Mouse (Mus musculus) CH12.LX (cell line): ENCODE data around the gene Fgf8. TPM values are rescaled to one million over a fixed set of nuclear protein-coding genes. Genes with fewer than 3 reads are reported as not detected.

ENCODE experiments used
- DNase-seq: peaks from one replicate; pipeline ENCODE4 v3.0.0-alpha.2; 2013; ENCODE audit errors: extremely low read depth
- H3K27ac ChIP-seq: 2 replicates; pipeline ENCODE4 v1.5.1; 2012; ENCODE audit warnings: low read depth, mild to moderate bottlenecking, control low read depth, moderate library complexity; ENCODE audit not compliant: insufficient read depth
- H3K27me3 ChIP-seq: replicated peaks from 2 replicates; pipeline ENCODE3; 2012; ENCODE audit warnings: inconsistent platforms
- H3K36me3 ChIP-seq, 2 experiments: replicated peaks in 1 of 2; 2 replicates each; pipeline versions ENCODE3 to v1.6.1; 2012; ENCODE audit warnings: inconsistent platforms in 1 of 2, low read length in 1 of 2, mild to moderate bottlenecking in 1 of 2, mixed read lengths in 1 of 2, moderate library complexity in 1 of 2; ENCODE audit not compliant: control insufficient read depth in 1 of 2, insufficient read depth in 1 of 2
- H3K4me1 ChIP-seq, 2 experiments: 2 replicates each; pipeline ENCODE4 v1.6.1; 2012; ENCODE audit warnings: inconsistent platforms in 1 of 2, moderate library complexity in 1 of 2; ENCODE audit not compliant: insufficient read depth in 2 of 2, control insufficient read depth in 1 of 2
- H3K4me2 ChIP-seq: 2 replicates; pipeline ENCODE4 v1.6.1; 2012; ENCODE audit warnings: low read depth, mild to moderate bottlenecking, control low read depth; ENCODE audit not compliant: poor library complexity, insufficient read depth, severe bottlenecking
- H3K4me3 ChIP-seq, 3 experiments: fragments of 150-350 bp in 1 of 3; sonication (generic) in 1 of 3; replicated peaks in 1 of 3; 2 replicates each; pipeline versions ENCODE3 to v1.5.1; 2011 to 2012; ENCODE audit warnings: low read depth in 2 of 3, low read length in 2 of 3, mild to moderate bottlenecking in 2 of 3, moderate library complexity in 2 of 3, control low read depth in 1 of 3, improper control_type of control experiment in 1 of 3, inconsistent platforms in 1 of 3, mixed read lengths in 1 of 3; ENCODE audit not compliant: poor library complexity in 1 of 3
- H3K79me2 ChIP-seq: replicated peaks from 2 replicates; pipeline ENCODE4 v1.6.1; 2012; ENCODE audit warnings: mild to moderate bottlenecking, moderate library complexity; ENCODE audit not compliant: control insufficient read depth, poor library complexity, insufficient read depth, severe bottlenecking; ENCODE audit errors: extremely low read depth
- H3K9ac ChIP-seq: 2 replicates; pipeline ENCODE4 v1.6.1; 2012; ENCODE audit warnings: low read depth, mild to moderate bottlenecking, control low read depth, moderate library complexity; ENCODE audit not compliant: insufficient read depth
- H3K9me3 ChIP-seq: replicated peaks from 2 replicates; pipeline ENCODE3; 2012; ENCODE audit warnings: low read length, inconsistent platforms, mixed read lengths
- BHLHE40 ChIP-seq: IDR thresholded peaks from 2 replicates; pipeline ENCODE4 v1.6.1; 2011; ENCODE audit warnings: mild to moderate bottlenecking, low read depth, low read length, improper control_type of control experiment
- CHD1 ChIP-seq: IDR thresholded peaks from 2 replicates; pipeline ENCODE4 v1.6.1; 2012; ENCODE audit warnings: low read depth, low read length, improper control_type of control experiment, inconsistent platforms
- CTCF ChIP-seq, 2 experiments: IDR thresholded peaks in 1 of 2; conservative IDR thresholded peaks in 1 of 2; 2 replicates each; pipeline ENCODE4 v1.5.1; 2011 to 2012; ENCODE audit warnings: low read depth in 2 of 2, low read length in 2 of 2, improper control_type of control experiment in 1 of 2, inconsistent platforms in 1 of 2, mild to moderate bottlenecking in 1 of 2, moderate library complexity in 1 of 2
- ETS1 ChIP-seq: conservative IDR thresholded peaks from 2 replicates; pipeline ENCODE4 v1.6.1; 2012; ENCODE audit warnings: low read depth, mild to moderate bottlenecking, inconsistent platforms, low read length, improper control_type of control experiment, moderate library complexity
- GABPA ChIP-seq: IDR thresholded peaks from 2 replicates; pipeline ENCODE4 v1.6.1; 2012; ENCODE audit warnings: low read depth, low read length, improper control_type of control experiment, inconsistent platforms; ENCODE audit not compliant: insufficient replicate concordance
- JUN ChIP-seq: IDR thresholded peaks from 2 replicates; pipeline ENCODE4 v1.6.1; 2011; ENCODE audit warnings: low read depth, mild to moderate bottlenecking, low read length, improper control_type of control experiment, moderate library complexity; ENCODE audit not compliant: insufficient read depth
- JUND ChIP-seq: conservative IDR thresholded peaks from 2 replicates; pipeline ENCODE4 v1.6.1; 2011; ENCODE audit warnings: low read depth, low read length, improper control_type of control experiment
- MAZ ChIP-seq: IDR thresholded peaks from 2 replicates; pipeline ENCODE4 v1.6.1; 2012; ENCODE audit warnings: low read depth, mild to moderate bottlenecking, inconsistent platforms, low read length, improper control_type of control experiment, moderate library complexity
- PAX5 ChIP-seq: IDR thresholded peaks from 2 replicates; pipeline ENCODE4 v1.6.1; 2012; ENCODE audit warnings: low read length, inconsistent platforms, mixed read lengths
- POLR2A ChIP-seq: IDR thresholded peaks from 2 replicates; pipeline ENCODE4 v1.6.1; 2011; ENCODE audit warnings: low read depth, mild to moderate bottlenecking, improper control_type of control experiment, low read length
- RAD21 ChIP-seq: IDR thresholded peaks from 2 replicates; pipeline ENCODE4 v1.6.1; 2011; ENCODE audit warnings: low read depth, mild to moderate bottlenecking, low read length, improper control_type of control experiment, moderate library complexity
- RCOR1 ChIP-seq: conservative IDR thresholded peaks from 2 replicates; pipeline ENCODE4 v1.6.1; 2012; ENCODE audit warnings: low read depth, mild to moderate bottlenecking, inconsistent platforms, low read length, improper control_type of control experiment
- USF2 ChIP-seq: conservative IDR thresholded peaks from 2 replicates; pipeline ENCODE4 v1.6.1; 2011; ENCODE audit warnings: low read depth, low read length, improper control_type of control experiment
- ZKSCAN1 ChIP-seq: IDR thresholded peaks from 2 replicates; pipeline ENCODE4 v1.6.1; 2012; ENCODE audit warnings: low read depth, inconsistent platforms, low read length, improper control_type of control experiment, borderline replicate concordance
- ZNF384 ChIP-seq: IDR thresholded peaks from 2 replicates; pipeline ENCODE4 v1.6.1; 2012; ENCODE audit warnings: low read depth, low read length, improper control_type of control experiment, inconsistent platforms
- dilution Hi-C: fragments of 300-500 bp; cut with MboI; formaldehyde crosslinking; loops from 2 replicates; pipeline ENCODE4 v1.14.3; 2020; ENCODE audit warnings: low sequenced_read_pairs; ENCODE audit not compliant: extremely low pct_unique_long_range_greater_than_20kb, extremely low pct_ligation_motif_present
- in situ Hi-C: fragments of 300-500 bp; cut with MboI; formaldehyde crosslinking; loops from 3 replicates; pipeline ENCODE4 v1.14.3; 2019; ENCODE audit warnings: low sequenced_read_pairs, low pct_ligation_motif_present, low pct_unique_long_range_greater_than_20kb, mixed read lengths
- polyA plus RNA-seq: library from polyadenylated mRNA; unstranded; fragments of >175 nt; gene quantifications from 2 replicates; pipeline ENCODE4 v1.2.1, GENCODE M21; 2012; ENCODE audit warnings: low read depth; ENCODE audit not compliant: insufficient read length
- total RNA-seq, 2 experiments: library from RNA; depleted of rRNA; stranded (reverse); fragments of 300-350 nt in 1 of 2; fragments of >200 nt in 1 of 2; gene quantifications; 2 replicates each; pipeline ENCODE4 v1.2.3; 2012 to 2014

Gene Fgf8
- total and polyA plus RNA-seq, 3 experiments, result not detected

DNA sequence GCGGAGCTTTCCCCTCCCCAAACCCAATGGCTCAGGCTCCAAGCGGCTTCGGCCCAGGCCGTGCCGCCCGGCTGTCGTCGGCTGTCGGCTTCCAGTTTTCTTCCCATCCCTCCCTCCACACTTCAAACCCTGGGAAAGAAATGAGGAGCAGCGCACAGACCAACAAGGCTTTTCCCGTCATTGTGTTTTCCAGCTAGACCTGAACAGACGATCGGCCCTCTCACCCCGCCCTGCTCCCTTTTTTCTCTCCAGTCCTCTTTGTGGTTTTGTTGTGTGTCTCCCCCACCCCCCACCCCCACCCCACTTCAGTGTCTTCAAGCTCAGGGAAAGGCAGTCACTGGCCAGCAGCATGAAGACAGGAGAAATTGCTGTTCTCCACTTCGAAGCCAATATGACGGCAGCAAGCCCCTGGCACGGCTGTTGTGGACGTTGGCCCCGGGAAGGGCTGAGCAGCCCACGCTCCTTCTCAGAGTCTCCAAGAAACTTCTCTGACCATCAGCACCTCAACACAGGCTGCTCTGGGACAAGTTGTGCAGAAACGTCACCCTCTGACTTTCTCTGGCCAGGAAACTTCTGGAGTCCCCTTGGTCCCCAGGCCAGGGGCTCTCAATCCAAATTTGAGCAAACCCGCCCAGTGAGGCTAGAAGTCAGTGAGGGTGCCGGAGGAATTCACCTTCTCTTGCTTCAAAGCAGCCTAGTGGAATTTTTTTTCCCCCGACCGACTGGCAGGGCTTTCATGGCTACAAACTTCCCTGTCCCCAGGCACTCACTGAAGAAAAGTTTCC, 47.0 kb downstream of the Fgf8 start:
- Histone ChIP-seq H3K36me3 (no peaks in the 10 kb centered on the region), H3K9ac (no peak overlapping the region), H3K4me2 (no peak overlapping the region), H3K4me3 (no peak overlapping the region), H3K79me2 (no peaks in the 10 kb centered on the region), H3K27me3 (no peaks in the 10 kb centered on the region), H3K9me3 (no peaks in the 10 kb centered on the region), H3K27ac (no peak overlapping the region), H3K4me1 (peaks cover 0 to under 1% of the 10 kb centered on the region in 2 experiments; a peak in 2 of 4 replicates)
- dilution Hi-C loops (no loop called here), in situ Hi-C loops (no loop called here)
- DNase-seq, result no peak
- TF ChIP-seq ZKSCAN1 (no peak), RCOR1 (no peak), POLR2A (no peak), BHLHE40 (no peak), USF2 (no peak), JUND (no peak), ETS1 (no peak)

DNA sequence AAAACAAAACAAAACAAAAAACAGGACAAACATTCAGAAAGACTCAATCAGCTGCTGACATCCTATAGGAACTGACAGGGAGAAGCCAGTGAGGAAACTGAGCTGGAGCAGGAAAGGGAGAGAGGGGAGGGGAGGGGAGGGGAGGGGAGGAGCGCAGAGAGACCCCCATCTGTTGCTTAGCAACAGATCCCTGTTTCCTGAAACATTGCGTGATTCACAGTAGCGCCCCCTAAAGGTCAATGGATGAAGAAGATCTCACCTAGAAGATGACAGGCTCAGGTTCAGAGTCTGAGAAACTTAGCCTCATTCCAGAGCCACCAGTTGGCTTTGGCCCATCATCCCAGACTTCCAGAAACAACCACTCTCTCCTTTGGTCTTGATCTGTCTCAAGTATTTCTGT, 48.7 kb downstream of the Fgf8 start:
- no peaks in the 10 kb centered on the region for H3K79me2 ChIP-seq
- DNase-seq, result peak; percentile 37
- peaks cover 0 to 7% of the 10 kb centered on the region in 2 experiments; a peak in 2 of 4 replicates for H3K4me1 ChIP-seq
- H3K9me3 ChIP-seq, result no peaks in the 10 kb centered on the region
- in situ Hi-C loops (no loop called here), dilution Hi-C loops (no loop called here)
- TF ChIP-seq ZKSCAN1, result no peak
- TF ChIP-seq CTCF (conservative IDR thresholded peaks at IDR 0.05 in 1 of 2, IDR thresholded peaks at IDR 0.05 in 1 of 2; ENCODE audit: low read depth in 2 of 2, low read length in 2 of 2), result peak; percentile 7 to 41; a peak in 2 of 4 replicates
- no peaks in the 10 kb centered on the region for H3K27me3 ChIP-seq
- no peaks in the 10 kb centered on the region for H3K36me3 ChIP-seq
- no peak overlapping the region for H3K4me3 ChIP-seq
- H3K9ac ChIP-seq, result no peak overlapping the region
- H3K4me2 ChIP-seq, result no peak overlapping the region
- H3K27ac ChIP-seq, result no peak overlapping the region

DNA sequence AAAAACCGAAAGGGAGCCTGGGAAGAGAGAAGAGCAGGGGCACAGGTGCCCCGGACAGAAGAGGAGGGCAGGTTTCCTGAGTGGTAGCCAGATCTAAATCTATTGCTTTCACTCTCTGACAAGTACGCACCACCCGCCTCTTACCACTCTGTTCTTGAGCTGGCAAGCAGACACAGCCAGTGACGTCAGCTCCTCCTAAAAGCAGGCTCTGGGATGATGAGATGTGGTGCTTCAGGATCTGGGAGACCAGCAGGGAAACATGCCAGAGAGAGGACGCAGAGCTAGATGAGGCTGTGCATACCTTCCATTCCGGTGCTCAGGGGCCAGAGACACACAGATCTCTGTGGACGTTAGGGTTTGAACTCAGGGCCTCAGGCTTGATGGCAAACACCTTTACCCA, 50.5 kb downstream of the Fgf8 start:
- H3K4me2 ChIP-seq, result no peak overlapping the region
- H3K9me3 ChIP-seq, result no peaks in the 10 kb centered on the region
- H3K9ac ChIP-seq, result no peak overlapping the region
- TF ChIP-seq PAX5, result no peak
- TF ChIP-seq JUN, result no peak
- TF ChIP-seq ZNF384, result no peak
- no peak for TF ChIP-seq MAZ
- no peak for TF ChIP-seq RAD21
- no peak for TF ChIP-seq CHD1
- no peak for TF ChIP-seq JUND
- no peak for TF ChIP-seq GABPA
- no peaks in the 10 kb centered on the region for H3K27me3 ChIP-seq
- no peaks in the 10 kb centered on the region for H3K36me3 ChIP-seq
- dilution Hi-C loops, result no loop called here
- no peak overlapping the region for H3K4me3 ChIP-seq
- H3K79me2 ChIP-seq, result no peaks in the 10 kb centered on the region
- DNase-seq, result no peak
- no peak overlapping the region for H3K27ac ChIP-seq
- peaks cover 0 to 7% of the 10 kb centered on the region in 2 experiments; a peak in 2 of 4 replicates for H3K4me1 ChIP-seq
- in situ Hi-C loops, result no loop called here
